Mouse (Mus musculus): Measurements from ENCODE around the gene Coro1c. TPM values are rescaled to one million over a fixed set of nuclear protein-coding genes. Genes with fewer than 3 reads are reported as not detected.

The Coro1c gene
- polyA plus RNA-seq, 2 experiments from 2014 or later, result 59.2 to 70.7 TPM

DNA sequence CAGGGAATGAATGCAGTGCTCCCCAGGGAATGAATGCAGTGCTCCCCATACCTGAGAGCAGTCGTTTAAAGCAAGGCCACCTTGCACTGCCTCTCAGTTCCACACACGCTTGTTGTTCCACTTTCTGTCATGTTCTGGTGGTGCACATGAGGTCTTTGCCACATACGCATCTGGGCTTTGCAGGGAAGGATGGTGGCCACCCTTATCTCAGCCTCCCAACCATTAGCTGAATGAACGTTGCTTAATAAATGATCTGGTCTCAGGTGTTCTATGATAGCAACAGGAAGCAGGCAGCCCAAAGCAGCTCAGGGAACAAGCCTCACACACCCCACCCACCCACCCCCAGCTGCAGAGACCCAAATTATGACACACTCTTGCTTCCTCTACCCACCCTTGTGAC is 16.1 kb upstream of the Coro1c start:
- ATAC-seq, result no peak

DNA sequence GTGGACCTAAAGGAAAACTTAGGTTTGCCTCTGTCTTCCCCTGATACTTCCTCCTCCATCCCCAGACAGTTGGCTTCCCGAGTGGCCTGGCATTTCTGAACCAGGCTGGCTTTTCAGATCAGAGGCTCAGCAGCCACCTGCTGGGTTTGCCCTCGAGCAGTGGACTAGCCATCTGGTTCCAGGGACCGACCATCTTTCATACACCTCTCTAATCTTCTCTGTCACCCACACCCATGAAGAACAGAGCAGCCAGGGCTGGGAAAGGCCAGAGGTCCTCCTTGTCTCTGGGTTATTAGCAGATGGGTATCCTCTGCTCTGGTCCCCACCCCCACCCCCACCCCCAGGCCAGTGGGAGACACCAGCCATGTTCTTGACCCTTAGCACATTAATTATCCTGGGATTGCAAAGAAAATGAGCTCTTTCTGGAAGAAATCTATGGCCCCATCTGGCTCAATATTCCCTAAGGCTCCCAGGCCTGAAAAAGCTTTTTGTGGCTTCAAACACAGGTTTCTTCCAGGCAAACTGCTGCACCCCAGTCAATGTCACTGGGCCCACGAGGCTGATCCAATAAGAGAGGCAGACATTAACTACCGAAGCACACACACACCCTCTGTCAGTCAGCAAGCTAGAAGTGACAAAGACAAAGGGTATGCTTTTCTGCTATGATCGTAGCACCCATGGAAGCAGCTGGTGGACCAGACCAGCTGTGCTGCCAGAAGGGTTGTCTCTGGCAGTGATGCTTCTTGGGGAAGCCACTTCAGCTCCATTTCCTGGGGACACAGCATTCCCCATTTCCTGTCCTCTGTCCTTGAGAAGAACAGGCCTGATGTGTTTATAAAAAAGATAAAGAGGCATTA is 13.0 kb upstream of the Coro1c start:
- no peak for ATAC-seq

DNA sequence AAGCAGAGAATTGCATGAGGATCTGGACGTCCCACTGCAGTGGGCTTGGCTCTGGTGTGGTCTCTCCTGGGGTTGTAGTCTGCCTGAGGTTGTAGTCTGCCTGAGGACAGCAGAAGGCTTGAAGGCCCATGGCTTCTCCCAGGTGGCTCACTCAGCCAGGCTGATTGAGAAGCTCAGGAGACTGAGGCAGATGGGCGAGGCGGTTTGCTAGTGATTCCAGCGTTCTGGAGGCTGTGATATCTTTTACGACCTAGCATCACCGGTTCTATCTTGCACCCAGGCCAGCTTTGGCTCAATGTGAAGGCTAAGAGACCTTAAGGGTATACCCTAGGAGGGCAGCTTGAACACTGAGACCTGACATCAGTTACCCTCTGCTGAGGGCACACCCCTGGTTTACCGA is 10.5 kb upstream of the Coro1c start:
- no peak for ATAC-seq

DNA sequence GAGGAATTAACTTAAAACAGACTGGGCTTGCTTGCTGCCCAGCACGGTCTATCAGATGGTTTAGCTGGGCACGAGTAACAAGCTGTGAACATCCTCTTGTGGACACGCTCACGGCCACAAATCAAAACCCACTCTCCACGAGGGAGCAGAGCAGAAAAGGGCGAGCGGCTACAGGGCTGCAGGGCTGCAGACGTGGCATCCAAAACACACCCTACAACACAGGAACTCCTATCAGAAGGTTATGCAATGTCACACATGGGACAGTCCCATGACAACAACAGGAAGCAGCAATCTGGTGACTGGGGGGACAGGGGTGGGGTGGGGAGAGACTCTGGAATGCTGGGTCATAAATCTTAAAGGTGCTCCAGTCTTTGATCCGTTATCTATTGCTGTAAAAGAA is 10.1 kb upstream of the Coro1c start:
- ATAC-seq, result peak; percentile 69

DNA sequence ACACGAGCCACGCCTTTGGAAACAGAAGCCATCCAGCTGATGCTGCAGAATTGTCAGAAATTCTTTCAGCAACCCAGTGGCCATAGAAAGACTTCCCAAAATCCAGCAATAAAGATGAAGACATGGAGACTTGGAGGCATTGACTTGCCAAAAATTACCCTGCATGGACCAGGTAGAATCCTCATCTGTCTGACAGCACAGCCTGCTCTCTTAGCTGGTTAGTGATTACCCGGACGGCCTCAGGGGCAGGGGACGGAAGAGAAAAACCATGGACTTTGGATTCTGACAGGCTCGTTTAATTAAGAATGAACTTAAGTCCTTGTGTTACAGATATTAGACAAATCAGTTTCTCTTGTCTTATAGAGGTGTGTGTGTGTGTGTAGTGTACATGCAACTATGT is 2.1 kb upstream of the Coro1c start:
- ATAC-seq, result no peak

DNA sequence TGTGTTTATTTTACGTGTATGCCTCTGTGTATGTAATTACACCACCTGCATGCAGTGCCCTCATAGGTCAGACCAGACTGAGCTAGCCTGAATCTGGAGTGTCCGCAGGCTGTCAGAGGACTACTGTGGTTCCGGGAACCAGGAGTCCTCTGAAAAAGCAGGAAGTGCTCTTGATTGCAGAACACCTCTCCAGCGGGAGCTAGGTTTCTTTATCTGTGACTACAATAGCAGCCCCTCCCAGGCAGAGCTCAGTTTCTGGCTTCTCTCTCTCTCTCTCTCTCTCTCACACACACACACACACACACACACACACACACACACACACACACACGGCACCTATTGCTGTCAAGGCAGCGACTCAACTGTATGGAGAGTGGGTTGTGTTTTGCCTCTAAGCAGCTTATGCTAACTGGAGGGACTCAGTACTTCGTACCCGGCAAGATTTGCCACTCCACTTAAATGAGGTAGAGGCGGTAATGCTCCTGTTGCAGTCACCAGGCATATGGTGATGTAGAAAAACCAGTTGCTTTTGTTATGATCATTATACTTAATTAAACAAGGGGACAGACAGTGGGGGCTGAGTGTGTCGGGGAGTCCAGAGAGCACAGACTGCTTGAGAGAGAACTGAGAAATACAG is 1.6 kb upstream of the Coro1c start:
- no peak for ATAC-seq

DNA sequence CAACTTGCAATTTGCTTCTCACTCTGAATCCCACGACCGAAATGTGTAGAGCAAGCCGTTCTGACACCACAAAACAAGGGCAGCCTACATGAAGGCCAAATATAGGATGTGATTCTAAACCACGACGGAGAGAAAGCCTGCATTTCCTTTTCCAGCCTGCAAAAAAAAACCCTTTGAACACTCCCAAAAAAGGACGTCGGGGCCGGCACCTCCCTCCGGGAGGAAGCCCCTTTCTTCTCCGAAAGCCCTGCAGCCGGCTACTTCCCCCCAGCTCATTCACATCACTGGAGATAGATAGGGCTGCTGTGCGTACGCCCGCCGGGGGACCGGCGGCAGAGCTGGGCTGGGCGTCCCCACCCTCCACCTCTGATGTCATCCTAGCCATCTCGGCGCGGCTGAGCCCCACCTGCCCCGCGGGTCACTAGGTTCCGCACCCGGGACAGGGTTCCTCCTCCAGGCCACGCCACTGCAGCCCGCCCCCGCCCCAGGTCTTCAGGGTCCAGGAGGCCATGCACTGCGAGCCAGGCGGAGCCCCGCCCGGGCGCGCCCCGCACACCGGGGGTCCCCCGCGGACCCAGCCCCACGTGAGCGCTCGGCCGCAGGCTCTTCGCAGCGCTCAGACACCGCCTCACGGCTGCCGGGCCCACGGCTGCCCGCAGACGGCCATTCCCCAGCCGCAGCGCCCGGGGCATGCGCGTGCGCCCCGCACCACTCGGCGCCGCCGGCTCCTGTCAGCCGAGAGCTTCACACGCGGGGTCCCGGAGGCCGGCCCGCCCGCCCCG is 581 bp downstream of the Coro1c start:
- peak; percentile 45 for ATAC-seq

DNA sequence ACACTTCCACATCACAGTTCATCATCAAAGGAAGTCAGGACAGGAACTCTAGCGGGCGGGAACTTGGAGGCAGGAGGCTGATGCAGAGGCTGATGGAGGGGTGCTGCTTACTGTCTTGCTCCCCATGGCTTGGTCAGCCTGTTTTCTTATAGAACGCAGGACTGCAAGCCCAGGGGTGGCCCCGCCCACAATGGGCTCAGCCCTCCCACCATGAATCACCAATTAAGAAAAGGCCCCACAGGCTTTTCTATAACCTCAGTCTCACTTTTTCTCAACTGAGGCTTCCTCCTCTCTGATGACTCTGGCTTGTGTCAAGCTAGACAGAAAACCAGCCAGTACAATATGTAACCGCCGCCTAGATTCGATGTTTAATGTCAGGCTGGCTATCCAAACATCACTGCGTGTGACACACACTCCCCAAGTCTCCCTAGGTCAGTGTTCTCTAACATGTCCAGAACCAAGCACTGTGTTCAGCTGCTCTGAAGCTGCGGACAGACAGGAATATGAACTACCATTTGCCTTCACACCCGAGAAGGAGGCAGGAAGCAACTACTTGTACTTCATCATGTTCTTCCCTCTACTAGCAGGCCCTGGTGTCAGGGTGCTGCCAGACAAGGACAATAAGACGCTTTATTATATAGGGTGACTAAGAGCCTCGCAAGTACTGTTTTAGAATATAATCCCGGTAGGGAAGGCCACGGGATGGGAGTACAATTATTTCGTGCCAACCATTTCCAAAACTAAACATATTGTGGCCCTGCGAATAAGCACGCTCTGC is 1.4 kb downstream of the Coro1c start:
- ATAC-seq, result no peak

DNA sequence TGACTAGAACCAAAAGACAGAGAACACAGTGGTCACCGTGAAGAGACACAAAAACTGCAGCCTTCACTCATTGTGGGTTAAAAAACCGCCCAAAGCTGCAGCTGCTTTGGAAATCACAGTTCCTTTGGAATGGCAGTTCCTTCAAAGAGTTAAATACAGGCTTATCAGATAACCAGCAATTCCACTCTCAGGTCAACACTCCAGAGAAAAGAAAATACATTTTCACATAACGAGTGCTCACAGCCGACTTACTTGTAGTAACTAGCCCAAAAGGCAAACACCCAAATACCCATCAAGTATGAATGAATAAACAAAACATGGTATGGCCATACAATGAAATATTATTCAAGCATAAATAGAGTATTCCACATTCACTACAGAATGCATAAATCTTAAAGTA is 3.6 kb downstream of the Coro1c start:
- no peak for ATAC-seq

DNA sequence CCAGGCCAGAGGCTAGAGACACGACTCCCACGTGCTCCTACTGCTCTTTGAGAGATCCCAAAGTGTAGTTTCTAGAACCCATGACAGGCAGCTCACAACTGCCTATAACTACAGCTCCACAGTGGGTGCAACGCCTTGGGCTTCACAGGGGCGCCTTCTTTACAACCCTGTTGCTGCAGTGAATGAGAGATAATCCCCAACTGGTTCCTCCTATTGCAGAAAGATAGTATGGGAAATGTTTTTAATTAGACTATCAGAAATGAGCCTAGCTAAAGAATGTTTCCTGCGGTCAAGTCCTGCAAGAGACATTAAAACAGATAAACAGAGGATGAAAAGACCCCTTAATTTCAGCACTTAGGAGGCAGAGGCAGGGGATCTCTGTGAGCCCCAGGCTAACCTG is 5.6 kb downstream of the Coro1c start:
- no peak for ATAC-seq

DNA sequence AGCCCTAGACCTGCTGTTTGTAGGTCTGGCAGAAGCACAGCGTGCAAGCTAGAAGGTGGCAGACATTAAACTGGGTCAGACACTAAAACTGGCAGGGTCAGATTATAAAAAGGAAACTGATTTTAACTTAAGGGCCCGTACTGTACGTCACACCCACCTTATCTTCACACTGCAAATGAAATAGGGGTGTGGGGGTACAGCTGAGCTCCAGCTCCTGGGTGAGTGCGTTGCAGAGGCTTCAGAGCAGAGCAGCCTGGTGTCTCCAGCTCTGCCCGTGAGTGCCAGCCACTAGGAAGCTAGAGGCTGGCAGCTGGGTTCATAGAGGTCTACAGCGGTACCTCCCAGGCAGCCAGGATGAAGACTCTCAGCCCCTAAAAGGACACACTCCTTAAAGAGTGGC is 6.5 kb downstream of the Coro1c start:
- ATAC-seq, result no peak

DNA sequence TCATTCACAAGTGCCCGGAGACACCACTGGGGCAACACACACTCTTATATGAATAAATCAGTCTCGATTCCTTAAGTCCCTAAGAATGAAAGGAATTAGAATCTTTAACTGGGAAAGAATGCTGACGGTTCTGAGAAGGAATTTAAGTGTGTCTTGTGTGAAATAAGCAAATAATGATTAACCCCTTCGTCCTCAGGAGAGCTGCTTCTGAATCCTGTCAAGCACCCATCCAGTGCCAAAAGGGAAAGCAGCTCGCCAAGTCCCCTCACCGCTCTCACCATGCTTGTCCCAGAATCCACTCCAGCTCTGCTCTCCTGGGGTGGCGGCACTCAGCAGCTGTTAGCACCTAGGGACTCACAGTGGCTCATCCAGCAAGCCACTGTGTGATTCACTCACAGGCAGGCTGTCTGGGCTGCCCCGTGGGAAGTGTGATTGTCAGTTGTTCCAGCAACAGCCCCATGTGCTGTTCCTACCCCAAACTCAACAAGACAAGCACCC is 7.4 kb downstream of the Coro1c start:
- ATAC-seq, result no peak

DNA sequence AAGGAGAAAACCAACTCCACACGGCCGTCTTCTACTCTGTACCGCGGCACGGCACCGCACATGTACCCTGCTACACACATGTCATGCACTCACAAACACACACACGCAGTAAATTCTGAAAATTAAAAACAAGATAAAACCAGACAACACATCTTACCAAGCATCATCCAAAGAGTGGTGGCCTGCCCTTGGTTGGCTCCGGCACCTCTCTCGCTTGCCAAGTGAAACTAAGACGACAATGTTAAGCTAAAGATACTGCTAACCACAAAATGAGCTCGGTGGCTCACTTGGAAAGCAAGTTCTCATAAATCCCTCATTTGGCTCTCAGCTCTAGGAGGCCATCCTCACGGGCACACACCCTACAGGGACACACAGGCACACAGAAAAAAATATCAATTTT is 9.0 kb downstream of the Coro1c start:
- ATAC-seq, result peak; percentile 14

DNA sequence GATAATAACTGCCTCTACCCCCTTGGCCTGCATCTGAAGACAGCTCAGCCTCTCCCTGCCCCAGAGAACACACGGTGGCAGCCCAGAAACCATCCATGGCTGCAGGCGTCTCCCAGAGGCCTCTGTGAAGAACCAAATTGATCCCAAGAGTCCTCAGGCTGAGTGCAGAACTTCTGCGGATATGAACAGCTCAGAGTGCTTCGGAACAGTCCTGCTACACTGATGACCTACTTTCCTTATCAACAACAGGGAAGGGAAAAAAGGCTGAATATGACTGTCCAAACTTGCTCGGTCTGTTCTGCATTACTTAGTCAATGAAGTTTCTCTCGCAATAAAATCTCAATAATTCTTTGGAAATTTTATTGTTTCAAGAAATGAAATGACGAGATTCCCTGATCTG is 16.6 kb downstream of the Coro1c start:
- no peak for ATAC-seq

DNA sequence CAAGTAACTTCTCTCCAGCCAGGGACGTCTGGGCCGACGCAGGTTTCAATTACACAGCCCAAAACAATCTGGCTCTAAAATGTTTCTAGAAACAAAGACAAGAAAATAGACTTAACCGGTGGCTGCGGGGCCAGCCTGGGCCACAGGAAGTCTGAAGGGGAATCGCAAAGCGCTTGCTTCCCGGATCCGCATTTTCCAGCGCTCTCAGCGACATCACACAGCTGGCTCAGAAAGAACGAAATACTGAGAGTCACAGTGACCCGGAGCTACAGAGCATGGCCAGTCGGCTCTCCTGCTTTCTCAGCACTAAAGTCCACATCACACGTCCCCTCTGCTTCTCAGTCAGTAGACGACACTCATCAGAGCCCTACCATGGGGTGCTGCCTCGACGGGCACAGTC is 17.7 kb downstream of the Coro1c start:
- ATAC-seq, result no peak

DNA sequence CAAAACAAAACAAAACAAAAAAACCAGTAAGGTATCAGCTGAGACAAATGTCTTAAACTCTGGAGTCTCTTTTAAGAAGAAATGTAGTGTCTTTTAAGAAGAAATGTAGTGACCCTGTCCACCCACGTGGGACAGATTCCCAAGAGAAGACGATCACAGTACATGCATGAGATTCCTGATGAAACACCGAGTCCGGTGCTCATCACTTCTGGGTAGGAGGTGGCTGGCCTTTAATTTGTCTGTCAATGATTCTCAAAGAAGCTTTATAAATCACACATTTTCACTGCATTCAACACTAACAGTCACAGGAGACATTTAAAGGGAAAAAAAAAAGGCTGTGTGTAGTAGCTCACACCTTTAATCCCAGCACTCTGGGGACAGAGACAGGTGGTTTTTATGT is 18.6 kb downstream of the Coro1c start:
- ATAC-seq, result no peak

DNA sequence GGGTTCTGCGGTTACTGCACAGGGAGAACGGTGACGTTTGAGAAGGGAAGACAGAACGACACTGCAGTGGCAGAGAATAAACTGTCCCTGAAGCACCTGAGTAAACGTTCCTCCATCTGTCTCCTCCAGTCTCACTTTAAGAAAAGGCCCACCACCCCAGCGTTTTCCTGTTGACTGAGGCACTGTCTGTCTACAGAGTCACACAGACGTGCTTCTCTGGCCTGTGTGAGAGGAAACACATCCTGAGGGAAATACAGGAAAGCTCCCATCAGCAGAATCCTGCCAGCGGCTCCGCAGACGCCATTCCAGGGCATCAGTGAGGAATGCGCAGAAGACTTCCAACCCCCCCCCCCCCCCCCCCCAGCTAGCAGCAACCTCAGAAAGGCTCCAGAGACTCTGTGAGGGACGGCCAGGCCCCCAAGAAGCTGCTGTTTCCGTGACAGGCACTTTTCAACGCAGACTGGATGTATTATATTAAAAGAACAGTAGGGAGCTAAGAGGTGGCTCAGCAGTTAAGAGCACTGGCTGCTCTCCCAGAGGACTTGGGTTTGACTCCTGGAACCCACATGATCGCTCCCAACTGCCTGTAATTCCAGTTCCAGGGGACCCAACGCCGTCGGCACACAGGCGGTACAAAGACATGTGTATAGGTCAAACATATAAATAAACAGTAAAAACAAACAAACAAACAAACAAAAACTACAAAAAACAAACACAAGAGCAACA is 19.2 kb downstream of the Coro1c start:
- ATAC-seq, result no peak

DNA sequence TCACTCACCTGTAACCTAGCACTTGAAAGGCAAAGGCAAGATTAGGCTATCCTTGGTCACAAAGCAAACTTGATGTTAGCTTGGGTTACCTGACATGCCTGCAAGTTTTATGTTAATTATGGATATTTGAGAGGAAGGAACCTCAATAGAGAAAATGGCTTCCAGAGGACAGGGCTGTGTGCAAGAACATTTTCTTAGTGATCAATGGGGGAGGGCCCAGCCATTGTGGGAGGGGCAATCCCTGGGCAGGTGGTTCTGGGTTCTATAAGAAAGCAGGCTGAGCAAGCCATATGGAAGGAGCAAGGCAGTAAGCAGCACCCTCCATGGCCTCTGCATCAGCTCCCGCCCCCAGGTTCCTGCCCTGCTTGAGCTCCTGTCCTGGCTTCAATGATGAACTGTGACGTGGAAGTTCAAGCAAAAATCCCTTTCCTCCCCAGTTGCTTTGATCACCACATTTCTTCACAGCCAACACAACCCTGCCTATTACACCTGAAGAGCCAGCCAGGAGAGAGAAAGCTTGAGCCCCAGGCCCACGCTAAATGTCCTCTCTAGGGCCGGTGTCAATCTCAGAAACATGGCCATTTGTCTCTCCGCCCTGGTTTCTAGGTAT is 20.3 kb downstream of the Coro1c start:
- ATAC-seq, result peak; percentile 68

DNA sequence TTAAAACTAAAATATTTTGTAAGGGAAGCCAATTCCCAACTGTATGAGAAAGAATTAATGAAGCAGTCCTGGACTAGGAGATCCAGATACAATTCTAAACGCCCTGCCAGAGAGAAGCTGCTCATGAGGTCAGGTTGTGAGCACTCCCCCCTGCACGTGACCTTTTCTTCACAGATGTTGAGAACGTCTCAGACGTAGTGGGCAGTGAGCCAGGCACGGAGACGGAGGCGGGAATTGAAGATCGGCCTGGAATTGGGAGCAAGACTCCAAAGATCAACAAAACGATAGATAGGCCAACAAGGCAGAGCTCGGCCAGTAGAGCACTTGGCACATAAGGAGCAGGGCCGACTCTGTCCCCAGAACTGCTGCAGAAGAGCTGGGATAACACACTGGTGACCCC is 21.4 kb downstream of the Coro1c start:
- ATAC-seq, result no peak

DNA sequence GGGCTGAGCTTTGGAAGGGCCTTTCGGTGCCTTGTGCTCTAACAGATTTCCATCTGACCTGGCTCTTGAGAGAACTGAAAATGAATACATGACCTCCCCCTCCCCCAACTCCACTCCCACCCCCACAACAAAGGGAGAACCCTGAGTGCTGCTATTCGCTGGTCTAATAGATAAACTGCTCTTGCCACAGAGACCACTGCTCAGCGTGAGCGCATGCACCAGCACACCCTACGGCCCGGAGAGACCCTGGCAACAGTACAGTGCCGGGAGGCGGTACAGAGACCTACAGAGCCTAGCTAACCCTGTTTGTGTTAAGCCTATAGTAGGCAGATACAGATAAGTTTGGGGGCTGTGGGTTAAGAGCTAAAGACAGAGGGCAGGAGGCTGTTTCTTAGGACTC is 22.9 kb downstream of the Coro1c start:
- ATAC-seq, result no peak

DNA sequence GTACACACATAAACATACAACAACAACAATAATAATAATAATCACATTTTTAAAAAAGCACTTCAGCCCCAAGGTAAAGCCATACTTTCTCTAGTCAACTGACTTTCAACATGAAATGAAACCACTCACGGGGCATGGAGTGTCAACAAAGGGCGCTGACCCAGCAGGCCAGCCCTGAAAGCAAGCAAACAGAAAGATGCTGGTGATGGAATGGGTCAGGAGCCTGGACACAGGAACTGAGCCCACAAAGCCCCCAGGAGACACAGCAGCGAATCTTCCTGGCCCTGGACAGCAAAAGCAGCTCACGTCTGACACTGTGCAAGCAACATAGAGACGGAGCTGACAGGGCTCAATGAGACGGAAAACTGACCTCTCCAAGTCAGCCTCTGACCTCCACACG is 23.8 kb downstream of the Coro1c start:
- ATAC-seq, result no peak

DNA sequence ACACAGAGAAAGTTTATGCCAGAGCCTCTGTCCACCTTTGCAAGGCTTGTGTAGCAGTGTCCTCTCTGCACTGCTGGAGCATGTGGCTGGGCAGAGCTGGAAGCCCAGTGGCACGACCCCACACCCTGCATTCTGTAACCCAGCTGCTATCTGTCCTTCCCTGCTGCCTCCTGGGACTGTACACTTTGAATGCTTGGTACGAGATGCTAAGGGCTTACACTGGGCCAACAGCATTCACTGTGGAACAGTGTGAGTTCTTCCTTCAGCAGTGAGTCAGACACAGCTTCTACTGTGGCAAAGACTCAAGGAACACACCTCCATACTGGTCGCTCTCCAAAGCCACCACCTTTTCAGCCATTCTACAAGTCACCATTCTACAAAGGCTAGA is 25.2 kb downstream of the Coro1c start:
- ATAC-seq, result no peak

Data from activated CD4-positive, CD25-positive, alpha-beta regulatory T cell, adult 4 months (primary cell).